Mouse (Mus musculus): Measurements from ENCODE around the gene Yrdc. TPM values are rescaled to one million over a fixed set of nuclear protein-coding genes. Genes with fewer than 3 reads are reported as not detected.
A peak's percentile ranks its signal among the peaks of the same experiment; 100 is the strongest.

Yrdc gene
- polyA plus RNA-seq (2015; fragmentation: Nextera tagmentation; extraction: Ambion mirVana) = 40.5 and 41.1 TPM in 2 replicates

DNA sequence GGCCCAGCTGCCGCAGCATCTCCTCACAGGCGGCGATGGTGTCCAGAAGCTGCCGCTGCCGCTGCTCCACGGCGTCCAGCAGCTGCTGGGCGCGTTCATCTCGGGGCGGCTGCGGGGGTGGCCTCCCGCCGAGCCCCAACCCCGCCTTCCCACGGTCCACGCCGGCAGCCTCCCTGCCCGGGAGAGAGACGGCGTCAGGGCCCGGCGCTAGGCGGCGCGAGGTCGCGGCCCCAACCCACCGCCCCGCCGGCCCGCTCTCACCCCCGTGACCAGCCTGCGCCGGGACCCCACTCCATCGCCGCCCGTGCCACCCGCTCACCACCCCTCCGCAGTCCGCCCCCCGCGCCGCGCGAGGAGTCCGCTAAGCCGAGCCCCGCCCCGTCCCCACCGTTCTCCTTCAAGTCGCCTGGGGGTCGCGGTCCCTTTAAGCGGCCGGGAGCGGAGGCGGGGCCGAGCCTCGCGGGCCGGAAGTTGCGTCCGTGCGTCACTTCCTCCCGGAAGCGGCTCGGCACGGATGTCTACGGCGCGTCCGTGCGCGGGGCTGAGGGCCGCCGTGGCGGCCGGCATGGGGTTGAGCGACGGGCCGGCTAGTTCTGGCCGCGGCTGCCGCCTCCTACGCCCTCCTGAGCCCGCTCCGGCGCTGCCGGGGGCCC lies at the start of gene Yrdc:
Gene Yrdc (plus strand): TSS at position 419 of the 653 bp plus-strand sequence.
- H3K27ac ChIP-seq = peak within 1 kb of the TSS; percentile 97
- H3K9me3 ChIP-seq = no peaks in the 10 kb centered on the region
- H3K9ac ChIP-seq = peak within 1 kb of the TSS; percentile 92
- ATAC-seq (ENCODE audit: low FRiP score) = peak; percentile 94
- H3K4me3 ChIP-seq = peak within 1 kb of the TSS; percentile 99
- 1% methylated on average over 61 of the region's 90 CpGs for WGBS
- H3K4me1 ChIP-seq (replicated peaks) = peaks cover 47% of the 10 kb centered on the region
- H3K4me2 ChIP-seq = peak within 1 kb of the TSS; percentile 96
- no peaks in the 10 kb centered on the region for H3K27me3 ChIP-seq
- peaks cover 24% of the 10 kb centered on the region for H3K36me3 ChIP-seq

DNA sequence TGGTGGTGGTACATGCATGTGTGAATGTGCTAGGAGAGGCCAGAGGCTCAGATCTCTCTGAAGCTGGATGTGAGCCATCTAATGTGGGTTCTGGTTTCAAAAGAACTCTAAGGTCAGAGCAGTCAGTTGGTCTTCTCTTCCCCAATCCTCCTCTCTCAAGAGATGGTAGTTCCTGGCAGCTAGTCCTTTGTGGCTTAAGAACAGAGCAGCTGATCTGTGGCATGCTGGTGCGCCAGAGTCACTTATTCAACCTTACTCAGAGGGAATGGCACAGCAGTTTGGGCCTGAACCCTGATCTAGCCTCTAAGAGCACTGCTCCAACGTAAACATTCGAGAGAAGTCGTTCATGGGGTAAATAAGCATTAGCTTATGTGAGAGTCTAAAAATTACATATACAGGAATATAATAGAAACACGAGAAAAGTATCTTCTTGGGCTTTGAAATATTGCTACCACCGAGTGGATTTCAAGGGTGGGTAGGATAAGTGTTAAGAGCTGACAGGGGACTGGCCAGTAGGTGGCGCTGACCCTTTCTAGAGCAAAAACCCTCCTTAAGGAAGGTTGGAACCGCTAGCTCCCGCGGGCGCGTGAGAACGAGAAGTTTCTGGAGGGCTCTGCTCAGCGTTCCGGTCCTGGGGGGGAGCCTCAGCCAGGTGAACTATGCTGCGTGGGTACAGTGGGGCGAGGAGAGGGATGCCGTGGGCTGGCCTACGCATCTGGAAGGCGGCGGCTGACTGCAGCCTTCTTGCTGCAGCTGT lies 48.7 kb upstream of the Yrdc start, which contains the start of gene Mtf1:
Gene Mtf1 (plus strand): TSS at position 553 of the 757 bp plus-strand sequence.
- Histone ChIP-seq H3K36me3 (peaks cover 59% of the 10 kb centered on the region), H3K27me3 (no peaks in the 10 kb centered on the region), H3K4me2 (peak within 1 kb of the TSS; percentile 90), H3K9ac (peak within 1 kb of the TSS; percentile 88), H3K4me3 (peak within 1 kb of the TSS; percentile 86), H3K4me1 (replicated peaks) (peaks cover 19% of the 10 kb centered on the region), H3K27ac (peak within 1 kb of the TSS; percentile 96), H3K9me3 (no peaks in the 10 kb centered on the region)
- WGBS = 2% methylated on average over 21 of the region's 21 CpGs
- peak; percentile 85 for ATAC-seq (ENCODE audit: low FRiP score)

DNA sequence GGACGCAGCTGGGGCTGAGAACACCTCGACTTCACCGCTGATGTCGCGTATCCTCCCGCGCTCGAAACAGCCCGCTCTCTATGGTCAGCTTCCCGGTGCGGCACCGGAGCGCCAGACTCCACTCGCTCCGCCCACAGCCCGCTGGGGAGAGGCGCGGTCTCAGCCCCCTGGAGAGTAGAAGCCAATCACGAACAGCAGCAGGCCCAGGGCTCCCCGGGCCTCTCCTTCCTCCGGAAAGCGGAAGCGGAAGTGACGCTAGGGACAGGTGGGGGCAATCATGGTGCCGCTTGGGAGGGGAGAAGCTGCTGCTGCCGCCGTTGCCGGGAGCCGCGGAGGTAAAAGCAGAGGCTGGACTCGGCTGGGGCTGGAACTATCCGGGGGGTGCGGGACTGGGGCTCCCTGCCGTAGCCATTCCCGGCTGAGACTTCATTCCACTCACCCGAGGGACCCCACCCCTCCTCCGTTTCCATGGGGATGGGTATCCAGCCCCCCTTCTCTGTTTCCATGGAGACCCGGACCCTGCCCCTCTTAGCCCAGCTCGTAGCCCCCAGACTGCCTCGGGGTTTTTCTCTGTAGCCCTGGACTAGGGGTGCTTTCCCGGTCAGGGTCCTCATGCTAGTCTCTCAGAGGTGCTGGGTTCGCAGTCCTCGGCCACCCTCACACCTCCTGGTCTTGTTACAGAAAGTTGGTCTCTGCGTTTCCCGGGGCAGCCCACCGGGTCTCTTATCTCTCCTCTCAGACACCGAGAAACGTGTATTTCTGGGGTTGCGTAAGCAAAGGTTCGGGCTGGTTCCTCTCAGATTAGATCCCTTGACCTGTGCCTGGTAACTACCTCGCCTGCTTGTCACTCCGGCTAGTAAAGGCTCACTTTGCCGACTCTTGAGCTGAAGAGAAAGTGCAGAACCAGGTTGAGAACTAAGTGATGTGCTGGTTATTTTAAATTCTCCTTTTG lies 47.9 kb upstream of the Yrdc start:
- peaks cover 26% of the 10 kb centered on the region for H3K4me1 ChIP-seq (replicated peaks)
- peak overlapping the region; percentile 90 for H3K4me2 ChIP-seq
- H3K9ac ChIP-seq = peak overlapping the region; percentile 88
- ATAC-seq (ENCODE audit: low FRiP score) = peak; percentile 100
- no peaks in the 10 kb centered on the region for H3K27me3 ChIP-seq
- peak overlapping the region; percentile 86 for H3K4me3 ChIP-seq
- H3K36me3 ChIP-seq = peaks cover 64% of the 10 kb centered on the region
- no peaks in the 10 kb centered on the region for H3K9me3 ChIP-seq
- WGBS = 2% methylated on average over 53 of the region's 53 CpGs
- peak overlapping the region; percentile 96 for H3K27ac ChIP-seq

DNA sequence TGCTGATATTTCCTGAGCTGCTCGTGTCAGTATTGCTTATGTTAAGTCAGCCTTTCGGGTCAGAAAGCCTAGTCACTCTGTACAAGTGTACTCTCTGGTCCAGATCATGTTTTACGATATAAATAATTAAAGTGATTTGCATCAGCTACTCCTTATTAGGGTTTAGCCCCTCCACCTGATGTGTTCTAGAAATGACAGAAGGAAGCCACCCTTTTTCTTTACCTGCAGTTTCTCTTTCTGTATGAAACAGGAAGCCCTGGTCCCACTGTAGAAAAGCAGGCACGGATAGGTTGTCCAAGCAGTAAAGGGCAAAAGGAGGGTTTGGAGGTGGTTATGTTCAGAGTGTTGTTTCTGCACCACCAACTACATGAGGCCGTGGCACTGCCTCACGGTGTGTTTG lies 47.1 kb upstream of the Yrdc start:
- Histone ChIP-seq H3K36me3 (peaks cover 61% of the 10 kb centered on the region), H3K4me1 (replicated peaks) (peaks cover 28% of the 10 kb centered on the region), H3K27ac (no peak overlapping the region), H3K4me3 (peak overlapping the region; percentile 86), H3K9me3 (no peaks in the 10 kb centered on the region), H3K27me3 (no peaks in the 10 kb centered on the region), H3K9ac (peak overlapping the region; percentile 88), H3K4me2 (peak overlapping the region; percentile 90)
- 85% methylated on average over 6 of the region's 6 CpGs for WGBS
- no peak for ATAC-seq (ENCODE audit: low FRiP score)

DNA sequence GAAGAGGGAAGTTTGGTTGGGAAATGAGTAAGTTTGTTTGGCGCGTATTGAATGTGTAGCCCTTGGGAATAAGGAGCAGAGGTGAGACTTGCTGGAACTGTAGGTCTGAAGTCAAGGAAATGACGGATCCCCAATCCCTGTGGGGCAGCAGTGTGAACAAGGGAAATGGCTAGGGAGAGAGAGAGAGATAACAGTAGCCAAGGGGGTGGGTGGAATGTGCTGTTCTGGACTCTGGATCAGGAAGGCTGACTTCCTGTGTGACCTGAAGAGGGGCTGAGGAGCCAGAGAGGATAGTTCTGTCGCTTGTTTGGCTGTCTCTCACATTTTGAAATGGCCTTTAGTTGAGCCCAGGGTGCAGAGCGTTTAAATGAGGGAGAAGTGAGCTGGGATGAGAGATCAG lies 42.0 kb upstream of the Yrdc start:
- ATAC-seq (ENCODE audit: low FRiP score) = no peak
- Histone ChIP-seq H3K27ac (no peak overlapping the region), H3K9me3 (no peaks in the 10 kb centered on the region), H3K4me1 (replicated peaks) (peaks cover 35% of the 10 kb centered on the region), H3K9ac (no peak overlapping the region), H3K27me3 (no peaks in the 10 kb centered on the region), H3K4me3 (no peak overlapping the region), H3K36me3 (peaks cover 50% of the 10 kb centered on the region), H3K4me2 (no peak overlapping the region)
- 80% methylated on average over 5 of the region's 5 CpGs for WGBS

DNA sequence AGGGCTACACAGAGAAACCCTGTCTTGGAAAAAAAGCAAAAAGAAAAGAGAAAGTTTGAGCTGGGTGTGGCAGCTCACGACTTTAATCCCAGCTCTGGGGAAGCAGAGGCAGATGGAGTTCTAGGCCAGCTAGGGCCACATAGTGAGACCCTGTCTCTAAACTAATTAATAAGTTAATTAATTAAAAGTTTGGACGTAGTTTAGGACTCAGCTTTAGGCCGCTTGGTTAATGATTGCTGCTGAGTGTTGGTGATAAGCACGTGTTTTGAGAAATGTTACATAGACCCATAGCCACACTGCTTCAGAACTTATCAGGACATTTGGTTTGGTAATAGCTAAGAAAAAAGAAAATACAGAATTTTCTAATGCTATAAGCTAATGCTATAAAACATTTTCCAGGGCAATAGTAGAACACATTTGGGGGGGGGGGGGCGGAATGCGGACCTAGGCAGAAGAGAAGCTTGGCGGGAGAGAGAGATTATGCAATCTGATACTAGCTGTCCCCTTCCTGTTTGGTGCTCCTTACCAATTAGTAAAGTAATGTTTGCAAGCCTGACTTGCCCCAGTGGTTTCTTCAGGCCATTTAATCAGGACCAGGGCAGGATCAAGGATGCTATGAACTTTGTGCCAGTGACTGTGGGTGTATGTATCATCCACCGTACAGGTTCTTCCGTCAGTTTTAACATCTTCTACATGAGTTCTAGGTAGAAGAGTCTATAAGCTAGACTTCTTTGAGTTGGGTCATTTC lies 41.2 kb upstream of the Yrdc start:
- WGBS = 89% methylated on average over 9 of the region's 9 CpGs

DNA sequence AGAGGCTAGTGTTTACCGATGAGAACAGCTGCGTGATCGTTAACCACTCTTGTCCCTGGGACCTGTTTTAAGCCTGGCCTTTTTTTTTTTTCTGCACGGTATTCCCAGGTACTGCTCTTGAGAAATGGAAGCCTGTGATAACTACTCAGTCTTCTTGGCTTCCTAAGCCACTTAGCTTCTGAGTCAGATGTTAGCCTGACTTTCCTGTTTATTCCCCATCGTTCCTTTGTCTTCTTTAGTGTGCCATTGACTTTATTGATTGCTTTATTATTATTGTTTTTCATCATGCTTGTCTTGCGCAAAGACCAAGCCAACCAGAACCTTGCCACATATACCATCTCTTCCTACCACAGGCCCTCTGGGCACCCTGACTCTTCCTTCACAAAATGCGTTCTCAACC lies 40.4 kb upstream of the Yrdc start:
- Histone ChIP-seq H3K4me1 (replicated peaks) (peaks cover 33% of the 10 kb centered on the region), H3K9ac (no peak overlapping the region), H3K36me3 (peaks cover 46% of the 10 kb centered on the region), H3K4me3 (no peak overlapping the region), H3K27ac (no peak overlapping the region), H3K4me2 (no peak overlapping the region), H3K27me3 (no peaks in the 10 kb centered on the region), H3K9me3 (no peaks in the 10 kb centered on the region)
- ATAC-seq (ENCODE audit: low FRiP score) = no peak
- WGBS = 94% methylated on average over 7 of the region's 7 CpGs

More for the DNA sequence above, 41.2 kb upstream of the Yrdc start:
- no peaks in the 10 kb centered on the region for H3K9me3 ChIP-seq
- ATAC-seq (ENCODE audit: low FRiP score) = no peak
- no peaks in the 10 kb centered on the region for H3K27me3 ChIP-seq
- H3K4me3 ChIP-seq = no peak overlapping the region
- no peak overlapping the region for H3K4me2 ChIP-seq
- H3K27ac ChIP-seq = no peak overlapping the region
- no peak overlapping the region for H3K9ac ChIP-seq
- H3K36me3 ChIP-seq = peaks cover 53% of the 10 kb centered on the region
- H3K4me1 ChIP-seq (replicated peaks) = peaks cover 33% of the 10 kb centered on the region

DNA sequence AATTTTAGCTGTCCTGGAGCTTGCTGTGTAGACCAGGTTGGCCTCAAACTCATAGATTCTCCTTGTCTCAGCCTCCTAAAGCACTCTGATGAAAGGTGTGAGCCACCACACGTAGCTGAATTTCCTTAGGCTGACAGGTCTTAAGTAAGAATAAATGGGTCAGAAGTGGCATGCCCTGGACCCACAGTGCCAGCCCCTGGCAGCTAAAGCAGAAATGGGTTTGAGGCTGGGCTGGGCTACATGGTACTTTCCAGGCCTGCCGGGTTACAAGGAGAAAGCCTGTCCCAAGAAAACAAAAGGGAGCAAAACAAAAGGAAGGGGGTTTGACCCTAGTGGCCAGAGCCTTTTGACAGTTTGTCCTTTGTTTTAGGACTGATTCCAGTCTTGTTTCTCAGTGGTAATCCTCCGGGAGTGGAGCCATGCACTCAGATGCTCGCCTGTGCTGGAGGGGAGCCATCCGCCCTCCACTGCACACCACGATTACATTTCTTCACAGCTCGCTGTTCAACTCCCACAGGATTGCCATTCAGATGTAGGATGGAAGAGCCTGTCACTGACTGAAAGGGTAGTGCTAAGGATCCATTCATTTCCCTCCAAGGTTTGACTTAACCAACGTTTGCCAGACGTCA lies 39.0 kb upstream of the Yrdc start:
- Histone ChIP-seq H3K27me3 (no peaks in the 10 kb centered on the region), H3K4me3 (no peak overlapping the region), H3K4me2 (no peak overlapping the region), H3K9ac (peak overlapping the region; percentile 53), H3K9me3 (no peaks in the 10 kb centered on the region), H3K4me1 (replicated peaks) (peaks cover 33% of the 10 kb centered on the region), H3K27ac (peak overlapping the region; percentile 41), H3K36me3 (peaks cover 39% of the 10 kb centered on the region)
- no peak for ATAC-seq (ENCODE audit: low FRiP score)
- WGBS = 14% methylated on average over 9 of the region's 9 CpGs

DNA sequence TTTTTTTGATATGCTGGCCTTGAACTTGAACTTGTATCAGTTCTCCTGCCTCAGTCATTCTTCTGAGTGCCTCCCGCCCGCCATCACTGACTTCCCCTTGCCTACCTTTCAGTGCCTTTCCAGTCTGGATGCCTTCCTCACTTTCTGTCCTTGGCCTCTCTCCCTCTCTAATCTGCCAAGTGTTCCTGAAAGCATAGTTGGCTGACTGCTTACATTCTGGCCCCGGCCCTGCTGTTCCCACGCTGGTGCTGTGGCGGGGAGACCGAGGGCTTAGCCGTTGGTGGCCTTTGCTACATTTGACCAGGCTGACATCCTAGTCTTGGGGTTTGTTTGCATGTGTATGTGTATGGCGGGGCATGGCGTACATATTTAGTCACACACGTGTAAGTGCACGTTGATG lies 34.6 kb upstream of the Yrdc start:
- Histone ChIP-seq H3K4me1 (replicated peaks) (peaks cover 23% of the 10 kb centered on the region), H3K27me3 (no peaks in the 10 kb centered on the region), H3K4me3 (no peak overlapping the region), H3K36me3 (peaks cover 26% of the 10 kb centered on the region), H3K4me2 (no peak overlapping the region), H3K9me3 (no peaks in the 10 kb centered on the region), H3K9ac (no peak overlapping the region), H3K27ac (no peak overlapping the region)
- no peak for ATAC-seq (ENCODE audit: low FRiP score)
- 92% methylated on average over 11 of the region's 11 CpGs for WGBS

DNA sequence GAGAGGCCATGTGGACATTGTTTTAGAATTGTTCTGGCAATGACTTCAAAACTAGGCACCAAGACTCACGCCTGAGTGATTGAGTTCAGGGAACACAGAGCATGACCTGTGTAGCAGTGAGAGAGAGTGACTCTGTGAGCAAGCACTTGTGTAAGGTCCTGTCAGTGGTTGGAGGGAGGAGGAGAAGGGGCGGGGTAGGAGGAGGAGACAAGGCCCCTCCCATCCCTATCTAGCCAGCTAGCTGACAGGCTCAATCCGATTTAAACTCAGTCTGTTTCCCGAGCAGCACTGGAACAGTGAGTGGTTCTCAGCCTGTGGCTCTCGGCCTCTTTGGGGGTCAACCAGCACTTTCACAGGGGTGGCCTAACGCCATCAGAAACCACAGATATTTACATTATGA lies 32.7 kb upstream of the Yrdc start:
- no peaks in the 10 kb centered on the region for H3K9me3 ChIP-seq
- peaks cover 37% of the 10 kb centered on the region for H3K36me3 ChIP-seq
- no peak overlapping the region; the same call in 1 of the 2 replicates for H3K9ac ChIP-seq
- no peaks in the 10 kb centered on the region for H3K27me3 ChIP-seq
- no peak overlapping the region for H3K4me3 ChIP-seq
- 29% methylated on average over 6 of the region's 6 CpGs for WGBS
- H3K4me1 ChIP-seq (replicated peaks) = peaks cover 12% of the 10 kb centered on the region
- H3K4me2 ChIP-seq = no peak overlapping the region
- 0 out of 2 replicates have a peak, but pooled peaks have one; percentile 21 for ATAC-seq (ENCODE audit: low FRiP score)
- H3K27ac ChIP-seq = no peak overlapping the region

DNA sequence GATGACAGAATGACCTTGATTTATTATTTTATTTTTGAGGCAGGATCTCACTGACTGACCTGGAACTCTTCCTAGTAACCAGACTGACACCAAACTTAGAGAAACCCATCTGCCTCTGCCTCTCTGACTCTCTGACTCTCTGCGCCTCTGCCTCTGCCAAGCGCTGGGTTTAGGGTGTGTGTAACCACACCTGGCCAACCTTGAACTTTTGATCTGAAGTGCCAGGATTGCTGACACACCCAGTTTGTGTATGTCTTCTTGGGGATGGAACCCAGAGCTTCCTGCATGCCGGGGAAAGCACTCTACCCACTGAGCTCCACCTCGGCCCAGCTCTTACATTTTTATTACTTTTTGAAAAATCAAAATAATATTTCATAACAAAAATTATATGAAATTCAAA lies 31.6 kb upstream of the Yrdc start:
- peaks cover 12% of the 10 kb centered on the region for H3K4me1 ChIP-seq (replicated peaks)
- no peak for ATAC-seq (ENCODE audit: low FRiP score)
- no peak overlapping the region for H3K9ac ChIP-seq
- H3K36me3 ChIP-seq = peaks cover 45% of the 10 kb centered on the region
- H3K27ac ChIP-seq = no peak overlapping the region
- H3K27me3 ChIP-seq = no peaks in the 10 kb centered on the region
- H3K4me3 ChIP-seq = no peak overlapping the region
- H3K9me3 ChIP-seq = no peaks in the 10 kb centered on the region
- WGBS = 97% methylated on average over 4 of the region's 4 CpGs
- no peak overlapping the region for H3K4me2 ChIP-seq
